Comparison of ENCODE assay signal across 11 mouse cellular contexts in the genomic region with DNA sequence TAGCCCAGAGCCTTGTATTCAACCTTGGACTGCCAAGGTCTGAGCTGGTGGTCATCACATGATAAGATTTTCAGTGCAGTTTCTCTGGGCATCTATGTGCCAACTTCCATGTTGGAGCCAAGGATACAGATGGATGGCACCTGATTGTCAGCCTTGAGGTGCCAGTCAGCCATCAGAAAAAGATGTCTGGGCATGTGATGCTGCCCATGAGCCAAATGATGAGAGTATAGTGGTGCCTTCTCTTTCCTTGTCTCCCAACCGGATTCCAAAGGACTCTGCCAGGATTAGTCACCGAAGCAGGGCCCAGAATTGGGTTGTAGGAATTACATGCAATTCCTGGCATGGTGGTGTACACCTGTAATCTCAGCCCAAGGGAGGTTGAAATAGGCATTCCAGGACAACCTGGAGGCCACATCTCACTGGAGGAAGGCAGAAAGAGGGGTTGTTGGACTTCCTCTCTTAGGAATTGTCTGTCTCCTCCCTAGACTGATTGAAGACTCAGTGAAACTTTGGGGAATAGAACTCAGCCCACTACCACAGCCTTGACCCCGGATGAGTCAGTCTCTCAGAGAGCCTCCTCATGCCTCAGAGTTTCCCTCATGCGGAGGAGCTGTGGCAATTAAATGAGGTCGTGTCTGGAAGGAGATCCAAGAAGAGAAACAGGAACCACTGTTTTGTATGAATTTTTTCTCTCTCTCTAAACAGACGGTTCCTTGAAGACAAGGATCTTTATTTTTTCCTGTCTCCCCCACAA. TPM values are rescaled to one million over a fixed set of nuclear protein-coding genes. Genes with fewer than 3 reads are reported as not detected.
DNase-seq lines count a peak whose midpoint lies in the region; ATAC-seq and TF ChIP-seq lines count a peak whose summit lies in the region.
"Had no signal": no experiment of that assay in that cellular context is flagged by ENCODE, and none has a peak within 500 bp of the region (broad histone marks: within the 10 kb centered on the region; RNA-seq: fewer than 3 reads in every experiment).

No protein-coding gene starts in this region.

- no peaks in the 10 kb centered on the region for H3K36me3 ChIP-seq in forebrain, postnatal 0 days (ENCODE audit: insufficient read depth)
- H3K36me3 ChIP-seq in forebrain, embryonic 16.5 days (ENCODE audit: control insufficient read depth, insufficient read depth), result no peaks in the 10 kb centered on the region
- no peaks in the 10 kb centered on the region for H3K36me3 ChIP-seq in midbrain, embryonic 10.5 days
- no peaks in the 10 kb centered on the region for H3K36me3 ChIP-seq in midbrain, embryonic 11.5 days (ENCODE audit: control insufficient read depth, insufficient read depth, low read length)
- H3K36me3 ChIP-seq in heart, embryonic 11.5 days (ENCODE audit: control insufficient read depth, insufficient read depth, low read length), result no peaks in the 10 kb centered on the region

- no peaks in the 10 kb centered on the region for H3K9me3 ChIP-seq in forebrain, postnatal 0 days (ENCODE audit: low read length)
- no peaks in the 10 kb centered on the region for H3K9me3 ChIP-seq in forebrain, embryonic 16.5 days (ENCODE audit: control insufficient read depth, low read length)
- H3K9me3 ChIP-seq in midbrain, embryonic 10.5 days (replicated peaks), result no peaks in the 10 kb centered on the region
- no peaks in the 10 kb centered on the region for H3K9me3 ChIP-seq in midbrain, embryonic 11.5 days (ENCODE audit: control insufficient read depth, low read length)
- H3K9me3 ChIP-seq in heart, embryonic 11.5 days (replicated peaks; ENCODE audit: control insufficient read depth, low read length), result no peaks in the 10 kb centered on the region

- H3K9ac ChIP-seq in forebrain, postnatal 0 days, result no peak overlapping the region
- no peak overlapping the region for H3K9ac ChIP-seq in forebrain, embryonic 16.5 days (replicated peaks; ENCODE audit: low read depth, low read length)
- no peak overlapping the region for H3K9ac ChIP-seq in midbrain, embryonic 11.5 days (ENCODE audit: low read length)
- no peak overlapping the region for H3K9ac ChIP-seq in heart, embryonic 11.5 days (ENCODE audit: low read depth, low read length)

- 48% methylated on average over 6 of the region's 6 CpGs for WGBS in forebrain, postnatal 0 days
- WGBS in forebrain, embryonic 16.5 days, result 58% methylated on average over 6 of the region's 6 CpGs
- whole genome bisulfite sequencing in midbrain, embryonic 10.5 days, result 77% methylated on average over 6 of the region's 6 CpGs
- WGBS in midbrain, embryonic 11.5 days, result 79% methylated on average over 6 of the region's 6 CpGs
- WGBS in heart, embryonic 11.5 days (ENCODE audit: insufficient replicate concordance), result 63% methylated on average over 6 of the region's 6 CpGs

- no peak overlapping the region for H3K4me3 ChIP-seq in forebrain, postnatal 0 days (ENCODE audit: low read depth, low read length)
- H3K4me3 ChIP-seq in forebrain, embryonic 16.5 days (replicated peaks; ENCODE audit: low read length), result no peak overlapping the region
- H3K4me3 ChIP-seq in midbrain, embryonic 10.5 days, result no peak overlapping the region
- H3K4me3 ChIP-seq in midbrain, embryonic 11.5 days (ENCODE audit: low read depth, low read length), result no peak overlapping the region
- no peak overlapping the region for H3K4me3 ChIP-seq in heart, embryonic 11.5 days (ENCODE audit: low read depth, low read length)

- DNase-seq in forebrain, postnatal 0 days, result no peak
- DNase-seq in midbrain, embryonic 10.5 days (ENCODE audit: low spot score), result no peak
- DNase-seq in midbrain, embryonic 11.5 days (ENCODE audit: low spot score, missing footprints), result no peak
- peak; percentile 89 for DNase-seq in brain, adult 2 months (ENCODE audit: low read depth, low spot score)
- peak; percentile 60 for DNase-seq in fibroblast of lung, adult 2 months (ENCODE audit: low read depth)
- DNase-seq in thymus, postnatal 0 days (ENCODE audit: low spot score), result no peak
- DNase-seq: thymus, adult 2 months had no signal

- ATAC-seq in forebrain, postnatal 0 days, result no peak
- ATAC-seq in forebrain, embryonic 16.5 days, result no peak
- no peak for ATAC-seq in midbrain, embryonic 11.5 days (ENCODE audit: low FRiP score)
- ATAC-seq in heart, embryonic 11.5 days (replicated peaks; ENCODE audit: insufficient number of reproducible peaks, low FRiP score, low TSS enrichment), result no peak

- H3K27me3 ChIP-seq in forebrain, postnatal 0 days (ENCODE audit: insufficient read depth, low read length), result no peaks in the 10 kb centered on the region
- H3K27me3 ChIP-seq in forebrain, embryonic 16.5 days (replicated peaks; ENCODE audit: control insufficient read depth, insufficient read depth, low read length), result no peaks in the 10 kb centered on the region
- peaks cover 5% of the 10 kb centered on the region; the same call in 1 of the 2 replicates for H3K27me3 ChIP-seq in midbrain, embryonic 10.5 days (ENCODE audit: low read depth, poor library complexity, severe bottlenecking)
- H3K27me3 ChIP-seq in midbrain, embryonic 11.5 days (ENCODE audit: control insufficient read depth, insufficient read depth, low read length), result no peaks in the 10 kb centered on the region
- H3K27me3 ChIP-seq in heart, embryonic 11.5 days (ENCODE audit: control insufficient read depth, insufficient read depth, low read length), result no peaks in the 10 kb centered on the region

- peak overlapping the region; percentile 17; the same call in 1 of the 2 replicates for H3K27ac ChIP-seq in forebrain, postnatal 0 days (ENCODE audit: low read depth, low read length)
- H3K27ac ChIP-seq in forebrain, embryonic 16.5 days (ENCODE audit: low read length), result no peak overlapping the region; the same call in 1 of the 2 replicates
- H3K27ac ChIP-seq in midbrain, embryonic 10.5 days (replicated peaks), result 0 out of 2 replicates have a peak overlapping the region, but pooled peaks have one; percentile 52
- H3K27ac ChIP-seq in midbrain, embryonic 11.5 days (ENCODE audit: low read depth, low read length), result no peak overlapping the region
- no peak overlapping the region for H3K27ac ChIP-seq in heart, embryonic 11.5 days (ENCODE audit: low read depth, low read length)

- no peak overlapping the region for H3K4me2 ChIP-seq in forebrain, postnatal 0 days (ENCODE audit: low read depth)
- H3K4me2 ChIP-seq in forebrain, embryonic 16.5 days (ENCODE audit: low read length), result no peak overlapping the region
- no peak overlapping the region for H3K4me2 ChIP-seq in midbrain, embryonic 11.5 days
- H3K4me2 ChIP-seq in heart, embryonic 11.5 days, result no peak overlapping the region

- TF ChIP-seq CTCF in forebrain, postnatal 0 days (IDR thresholded peaks at IDR 0.05; ENCODE audit: low read depth), result no peak

- peaks cover 28% of the 10 kb centered on the region for H3K4me1 ChIP-seq in forebrain, postnatal 0 days (ENCODE audit: insufficient read depth)
- peaks cover 52% of the 10 kb centered on the region for H3K4me1 ChIP-seq in forebrain, embryonic 16.5 days (replicated peaks; ENCODE audit: control insufficient read depth, insufficient read depth, low read length)
- H3K4me1 ChIP-seq in midbrain, embryonic 10.5 days, result peaks cover 36% of the 10 kb centered on the region
- no peaks in the 10 kb centered on the region; the same call in 1 of the 2 replicates for H3K4me1 ChIP-seq in midbrain, embryonic 11.5 days (ENCODE audit: control insufficient read depth, insufficient read depth, low read length)
- no peaks in the 10 kb centered on the region for H3K4me1 ChIP-seq in heart, embryonic 11.5 days (ENCODE audit: control insufficient read depth, insufficient read depth, low read length)

RNA-seq across cellular contexts. Expression of a gene that starts 46.9 kb away (rescaled TPM):
- 65.3 and 71.5 TPM in 2 replicates for total RNA-seq in forebrain, postnatal 0 days (2014; rRNA removed)
- 6.0 TPM in 2 replicates for polyA plus RNA-seq in forebrain, postnatal 0 days (2015; fragmentation: Nextera tagmentation; extraction: Ambion mirVana)
- polyA plus RNA-seq in forebrain, embryonic 16.5 days (2015; fragmentation: Nextera tagmentation; extraction: Ambion mirVana), result 4.0 and 4.9 TPM in 2 replicates
- polyA plus RNA-seq in midbrain, embryonic 10.5 days (2016; fragmentation: Nextera tagmentation; extraction: Ambion mirVana), result 0.54 and 1.1 TPM in 2 replicates
- polyA plus RNA-seq in midbrain, embryonic 11.5 days (2014; fragmentation: Nextera tagmentation; extraction: Ambion mirVana), result 1.4 and 1.8 TPM in 2 replicates
- polyA plus RNA-seq in thymus, postnatal 0 days (2015; fragmentation: Nextera tagmentation; extraction: Ambion mirVana), result 0.60 and 0.64 TPM in 2 replicates
- 0.82 and 1.6 TPM in 2 replicates for polyA plus RNA-seq in heart, embryonic 11.5 days (2014; fragmentation: Nextera tagmentation; extraction: Ambion mirVana)
- total RNA-seq: megakaryocyte-erythroid progenitor cell, adult 5-6 weeks had no signal
- polyA plus RNA-seq: liver, adult 2 months had no signal

Comparison
In these comparisons a context has a peak if more than half of its experiments do, and no peak if none do; other contexts are left out.
1. H3K27ac ChIP-seq: peak in forebrain, postnatal 0 days (single experiment) and midbrain, embryonic 10.5 days (single experiment); none in forebrain, embryonic 16.5 days (single experiment), midbrain, embryonic 11.5 days (single experiment) and heart, embryonic 11.5 days (single experiment).
2. DNase-seq: peak in brain, adult 2 months (single experiment) and fibroblast of lung, adult 2 months (single experiment); none in forebrain, postnatal 0 days (single experiment), midbrain, embryonic 10.5 days (single experiment), midbrain, embryonic 11.5 days (single experiment) and thymus, postnatal 0 days (single experiment).